Mouse (Mus musculus) cortical plate, adult 2 months (tissue): Measurements from ENCODE around the gene Slc16a2.

Experiments
- CTCF ChIP-seq: fragments of 200-500 bp; IDR thresholded peaks from 2 replicates; pipeline ENCODE4 v1.5.1; 2011; ENCODE audit warnings: mild to moderate bottlenecking, control low read depth, low read length; ENCODE audit not compliant: insufficient read depth; ENCODE audit errors: extremely low read depth
- POLR2A ChIP-seq: fragments of 200-500 bp; IDR thresholded peaks from 2 replicates; pipeline ENCODE4 v1.6.1; 2011; ENCODE audit warnings: mild to moderate bottlenecking, low read length, control low read depth; ENCODE audit not compliant: insufficient read depth; ENCODE audit errors: extremely low read depth

DNA sequence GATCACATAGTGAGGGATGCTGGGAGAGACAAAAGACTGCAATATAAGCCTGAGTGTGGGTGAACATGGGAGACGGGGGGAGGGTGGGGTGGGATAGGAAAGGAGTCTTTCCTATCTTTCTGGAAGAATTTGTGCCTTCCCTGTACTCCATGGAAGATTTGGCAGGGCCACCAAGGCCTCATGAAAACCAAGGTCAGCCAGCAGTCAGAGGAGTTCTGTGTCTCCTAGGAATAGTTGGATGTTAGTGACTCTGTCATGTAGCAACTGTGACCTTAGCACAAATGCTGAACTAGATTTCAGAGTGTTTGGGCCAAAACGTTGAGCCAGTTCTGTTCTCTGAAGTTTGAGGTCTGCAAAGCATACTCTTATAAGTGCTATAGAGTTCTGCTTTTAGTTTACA, 36.1 kb downstream of the Slc16a2 start:
- TF ChIP-seq CTCF: no peak
- no peak for TF ChIP-seq POLR2A
